Mouse (Mus musculus): ENCODE data around the gene Gm9837. TPM values are rescaled to one million over a fixed set of nuclear protein-coding genes. Genes with fewer than 3 reads are reported as not detected.
"Not testable (repeated sequence)": the region's sequence is repeated elsewhere in the genome, so short reads cannot be mapped to it uniquely, and the experiment has no call there.

Gm9837 gene
- total and polyA plus RNA-seq, 3 experiments = not detected

DNA sequence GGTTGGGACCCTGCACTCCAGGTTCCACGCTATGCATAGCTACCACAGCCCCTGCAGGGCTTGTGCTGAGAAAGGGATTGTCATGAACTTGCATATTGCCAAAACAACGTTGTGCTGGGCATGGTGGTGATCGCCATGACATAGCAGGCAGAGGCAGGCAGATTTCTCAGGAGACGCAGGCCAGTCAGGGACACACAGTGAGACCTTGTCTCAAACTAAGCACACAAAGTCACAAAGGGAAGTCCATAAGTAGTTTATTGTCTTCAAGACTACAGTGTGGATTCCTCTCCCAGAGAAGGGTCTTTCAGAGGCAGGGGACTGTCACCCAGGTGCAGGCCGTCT, 41.6 kb downstream of the Gm9837 start:
- Histone ChIP-seq H3K4me3 (replicated peaks in 1 of 3; ENCODE audit: low read depth in 2 of 3, low read length in 2 of 3, poor library complexity in 1 of 3) (no peak overlapping the region), H3K9ac (ENCODE audit: insufficient read depth, low read depth) (no peak overlapping the region), H3K79me2 (replicated peaks; ENCODE audit: control insufficient read depth, extremely low read depth, insufficient read depth, poor library complexity, severe bottlenecking) (peaks cover 18% of the 10 kb centered on the region), H3K27ac (ENCODE audit: insufficient read depth, low read depth) (no peak overlapping the region), H3K27me3 (replicated peaks) (peaks cover 3% of the 10 kb centered on the region), H3K36me3 (replicated peaks in 1 of 2; ENCODE audit: control insufficient read depth in 1 of 2, insufficient read depth in 1 of 2, low read length in 1 of 2) (peaks cover 12 to 43% of the 10 kb centered on the region in 2 experiments), H3K4me2 (ENCODE audit: insufficient read depth, low read depth, poor library complexity, severe bottlenecking) (no peak overlapping the region), H3K4me1 (ENCODE audit: control insufficient read depth in 1 of 2, insufficient read depth in 2 of 2) (peaks cover 8 to 21% of the 10 kb centered on the region in 2 experiments), H3K9me3 (replicated peaks; ENCODE audit: low read length) (no peaks in the 10 kb centered on the region)
- in situ Hi-C loops (cut with MboI; ENCODE audit: low pct_ligation_motif_present, low pct_unique_long_range_greater_than_20kb, low sequenced_read_pairs) (no loop called here), dilution Hi-C loops (cut with MboI; ENCODE audit: extremely low pct_ligation_motif_present, extremely low pct_unique_long_range_greater_than_20kb, low sequenced_read_pairs) (no loop called here)
- TF ChIP-seq NELFE (IDR thresholded peaks at IDR 0.05; ENCODE audit: low read depth, low read length) (no peak), RAD21 (IDR thresholded peaks at IDR 0.05; ENCODE audit: low read depth, low read length) (no peak), ZKSCAN1 (IDR thresholded peaks at IDR 0.05; ENCODE audit: borderline replicate concordance, low read depth, low read length) (no peak), PAX5 (IDR thresholded peaks at IDR 0.05; ENCODE audit: low read length) (no peak), ZNF384 (IDR thresholded peaks at IDR 0.05; ENCODE audit: low read depth, low read length) (no peak), SMC3 (IDR thresholded peaks at IDR 0.05; ENCODE audit: low read depth, low read length) (no peak)
- DNase-seq (ENCODE audit: extremely low read depth) = no peak

GRCm38 (mm10) chr11:53427993-53428715, 42.1 kb downstream of the Gm9837 start:
- dilution Hi-C loops (cut with MboI; ENCODE audit: extremely low pct_ligation_motif_present, extremely low pct_unique_long_range_greater_than_20kb, low sequenced_read_pairs) = no loop called here
- peaks cover 8 to 21% of the 10 kb centered on the region in 2 experiments for H3K4me1 ChIP-seq (ENCODE audit: control insufficient read depth in 1 of 2, insufficient read depth in 2 of 2)

GRCm38 (mm10) chr11:53426914-53427313, 43.4 kb downstream of the Gm9837 start:
- in situ Hi-C loops (cut with MboI; ENCODE audit: low pct_ligation_motif_present, low pct_unique_long_range_greater_than_20kb, low sequenced_read_pairs); H3K9me3 ChIP-seq (replicated peaks; ENCODE audit: low read length); H3K9ac ChIP-seq (ENCODE audit: insufficient read depth, low read depth); H3K27ac ChIP-seq (ENCODE audit: insufficient read depth, low read depth); H3K27me3 ChIP-seq (replicated peaks); H3K4me2 ChIP-seq (ENCODE audit: insufficient read depth, low read depth, poor library complexity, severe bottlenecking); dilution Hi-C loops (cut with MboI; ENCODE audit: extremely low pct_ligation_motif_present, extremely low pct_unique_long_range_greater_than_20kb, low sequenced_read_pairs); DNase-seq (ENCODE audit: extremely low read depth); H3K4me3 ChIP-seq (replicated peaks in 1 of 3; ENCODE audit: low read depth in 2 of 3, low read length in 2 of 3, poor library complexity in 1 of 3): not testable (repeated sequence)
- Histone ChIP-seq H3K4me1 (ENCODE audit: control insufficient read depth in 1 of 2, insufficient read depth in 2 of 2) (peaks cover 8 to 20% of the 10 kb centered on the region in 2 experiments), H3K79me2 (replicated peaks; ENCODE audit: control insufficient read depth, extremely low read depth, insufficient read depth, poor library complexity, severe bottlenecking) (peaks cover 18% of the 10 kb centered on the region), H3K36me3 (replicated peaks in 1 of 2; ENCODE audit: control insufficient read depth in 1 of 2, insufficient read depth in 1 of 2, low read length in 1 of 2) (peaks cover 12 to 57% of the 10 kb centered on the region in 2 experiments)

More at GRCm38 (mm10) chr11:53427993-53428715, 42.1 kb downstream of the Gm9837 start:
- Histone ChIP-seq H3K36me3 (replicated peaks in 1 of 2; ENCODE audit: control insufficient read depth in 1 of 2, insufficient read depth in 1 of 2, low read length in 1 of 2) (peaks cover 12 to 46% of the 10 kb centered on the region in 2 experiments), H3K4me3 (replicated peaks in 1 of 3; ENCODE audit: low read depth in 2 of 3, low read length in 2 of 3, poor library complexity in 1 of 3) (no peak overlapping the region), H3K9me3 (replicated peaks; ENCODE audit: low read length) (no peaks in the 10 kb centered on the region), H3K4me2 (ENCODE audit: insufficient read depth, low read depth, poor library complexity, severe bottlenecking) (no peak overlapping the region), H3K27me3 (replicated peaks) (no peaks in the 10 kb centered on the region), H3K9ac (ENCODE audit: insufficient read depth, low read depth) (no peak overlapping the region), H3K79me2 (replicated peaks; ENCODE audit: control insufficient read depth, extremely low read depth, insufficient read depth, poor library complexity, severe bottlenecking) (peaks cover 18% of the 10 kb centered on the region), H3K27ac (ENCODE audit: insufficient read depth, low read depth) (no peak overlapping the region)
- in situ Hi-C loops (cut with MboI; ENCODE audit: low pct_ligation_motif_present, low pct_unique_long_range_greater_than_20kb, low sequenced_read_pairs) = no loop called here
- no peak for DNase-seq (ENCODE audit: extremely low read depth)
- TF ChIP-seq ZMIZ1 (IDR thresholded peaks at IDR 0.05; ENCODE audit: low read depth, low read length) = no peak
- no peak for TF ChIP-seq MYC (IDR thresholded peaks at IDR 0.05; ENCODE audit: low read depth, low read length)
- TF ChIP-seq POLR2AphosphoS2 (IDR thresholded peaks at IDR 0.05; ENCODE audit: low read depth, low read length) = 0 out of 2 replicates have a peak, but pooled peaks have one; percentile 2
- TF ChIP-seq RAD21 (IDR thresholded peaks at IDR 0.05; ENCODE audit: low read depth, low read length) = no peak

All from CH12.LX (cell line).